Mouse (Mus musculus) naive thymus-derived CD4-positive, alpha-beta T cell, adult 2 months (primary cell): ENCODE measurements around the gene Zfp934.
A peak's percentile ranks its signal among the peaks of the same experiment; 100 is the strongest.
"Not testable (repeated sequence)": the region's sequence is repeated elsewhere in the genome, so short reads cannot be mapped to it uniquely, and the experiment has no call there.

Source experiments
- DNase-seq: peaks from one replicate; pipeline ENCODE4 v3.0.0-alpha.2; 2011; ENCODE audit warnings: low read depth

The Zfp934 gene

GRCm38 (mm10) chr13:62571099-62571498, at the start of gene Zfp934:
Gene Zfp934 (minus strand): TSS chr13:62571199.
- DNase-seq: not testable (repeated sequence)

- not testable (repeated sequence) for DNase-seq
Measured at GRCm38 (mm10) chr13:62617449-62617848, 46.5 kb upstream of the Zfp934 start.

GRCm38 (mm10) chr13:62561696-62562095, 9.3 kb downstream of the Zfp934 start:
- DNase-seq: not testable (repeated sequence)

GRCm38 (mm10) chr13:62558189-62559110, 12.5 kb downstream of the Zfp934 start, which contains the start of gene Zfp935:
Gene Zfp935 (minus strand): TSS chr13:62558511.
- DNase-seq: peak; percentile 51

- not testable (repeated sequence) for DNase-seq
Measured at GRCm38 (mm10) chr13:62530129-62530528, 40.9 kb downstream of the Zfp934 start.

- DNase-seq: not testable (repeated sequence)
Measured at GRCm38 (mm10) chr13:62510641-62511420, 60.2 kb downstream of the Zfp934 start.

GRCm38 (mm10) chr13:62472661-62473060, 98.3 kb downstream of the Zfp934 start:
- not testable (repeated sequence) for DNase-seq

- DNase-seq: peak; percentile 87
Measured at GRCm38 (mm10) chr13:62469947-62470346, 101.1 kb downstream of the Zfp934 start.

- DNase-seq: peak; percentile 94
Measured at GRCm38 (mm10) chr13:62466424-62467334, 104.3 kb downstream of the Zfp934 start, which contains the start of gene Gm49359. Gene Gm49359 (minus strand): TSS chr13:62466832.
